Mouse (Mus musculus) brown adipose tissue, adult 24 weeks (tissue): Measurements from ENCODE around the gene Aurkb. TPM values are rescaled to one million over a fixed set of nuclear protein-coding genes. Genes with fewer than 3 reads are reported as not detected.
A peak's percentile ranks its signal among the peaks of the same experiment; 100 is the strongest.
"Not testable (repeated sequence)": the region's sequence is repeated elsewhere in the genome, so short reads cannot be mapped to it uniquely, and the experiment has no call there.

Source experiments
- H3K27ac ChIP-seq: fragments of 200-500 bp; replicated peaks from 2 replicates; pipeline ENCODE4 v1.5.1; 2012; ENCODE audit warnings: low read depth, mild to moderate bottlenecking, low read length
- H3K4me1 ChIP-seq: fragments of 200-500 bp; 2 replicates; pipeline ENCODE4 v1.6.1; 2012; ENCODE audit warnings: low read length, mixed read lengths; ENCODE audit not compliant: control insufficient read depth, insufficient read depth, insufficient read length
- H3K4me3 ChIP-seq: fragments of 200-500 bp; 2 replicates; pipeline ENCODE4 v1.5.1; 2012; ENCODE audit warnings: low read depth, mild to moderate bottlenecking, low read length, moderate library complexity; ENCODE audit not compliant: insufficient read depth
- polyA plus RNA-seq: library from polyadenylated mRNA; stranded (reverse); fragments of >200 nt; gene quantifications from 2 replicates; pipeline ENCODE4 v1.2.4, GENCODE M21; 2012; ENCODE audit not compliant: missing spikeins, insufficient read depth, insufficient read length

Aurkb gene
- polyA plus RNA-seq: 0.79 TPM in 1 of 2 replicates, not detected in the other

GRCm38 (mm10) chr11:69045531-69046394 lies at the start of gene Aurkb:
Aurkb (plus strand) TSS chr11:69045647.
- no peaks in the 10 kb centered on the region; the same call in 1 of the 2 replicates for H3K4me1 ChIP-seq
- peak within 1 kb of the TSS; percentile 61 for H3K4me3 ChIP-seq
- H3K27ac ChIP-seq: no peak within 1 kb of the TSS

GRCm38 (mm10) chr11:68997080-68997479 lies 48.4 kb upstream of the Aurkb start:
- H3K4me3 ChIP-seq: no peak overlapping the region
- H3K4me1 ChIP-seq: no peaks in the 10 kb centered on the region; the same call in 1 of the 2 replicates
- H3K27ac ChIP-seq: no peak overlapping the region

- H3K4me3 ChIP-seq, H3K27ac ChIP-seq, H3K4me1 ChIP-seq: not testable (repeated sequence)
Measured at GRCm38 (mm10) chr11:69002782-69003181, 42.7 kb upstream of the Aurkb start.

- Histone ChIP-seq H3K27ac (no peak overlapping the region), H3K4me3 (no peak overlapping the region), H3K4me1 (no peaks in the 10 kb centered on the region)
Measured at GRCm38 (mm10) chr11:69003592-69003991, 41.9 kb upstream of the Aurkb start.

- no peak overlapping the region for H3K27ac ChIP-seq
- no peak overlapping the region for H3K4me3 ChIP-seq
- H3K4me1 ChIP-seq: no peaks in the 10 kb centered on the region
Measured at GRCm38 (mm10) chr11:69005193-69005592, 40.3 kb upstream of the Aurkb start.

GRCm38 (mm10) chr11:69006575-69006974 lies 38.9 kb upstream of the Aurkb start:
- not testable (repeated sequence) for H3K4me1 ChIP-seq, H3K4me3 ChIP-seq, H3K27ac ChIP-seq

GRCm38 (mm10) chr11:69008182-69009121 lies 37.0 kb upstream of the Aurkb start, which contains the start of gene Pfas:
Pfas (minus strand) TSS chr11:69008460.
- Histone ChIP-seq H3K4me1 (no peaks in the 10 kb centered on the region), H3K27ac (no peak within 1 kb of the TSS), H3K4me3 (peak within 1 kb of the TSS; percentile 96)

GRCm38 (mm10) chr11:69009508-69009907 lies 35.9 kb upstream of the Aurkb start:
- Histone ChIP-seq H3K4me1 (no peaks in the 10 kb centered on the region), H3K27ac (no peak overlapping the region), H3K4me3 (no peak overlapping the region)

- no peak overlapping the region for H3K4me3 ChIP-seq
- H3K27ac ChIP-seq: no peak overlapping the region
- H3K4me1 ChIP-seq: no peaks in the 10 kb centered on the region
Measured at GRCm38 (mm10) chr11:69010400-69011323, 34.8 kb upstream of the Aurkb start.

GRCm38 (mm10) chr11:69011445-69011844 lies 34.0 kb upstream of the Aurkb start:
- not testable (repeated sequence) for H3K27ac ChIP-seq, H3K4me1 ChIP-seq, H3K4me3 ChIP-seq

- Histone ChIP-seq H3K4me3 (peak overlapping the region; percentile 81), H3K4me1 (0 out of 2 replicates have a peak, but pooled peaks cover 3% of the 10 kb centered on the region), H3K27ac (peak overlapping the region; percentile 94)
Measured at GRCm38 (mm10) chr11:69012071-69012601, 33.3 kb upstream of the Aurkb start.

GRCm38 (mm10) chr11:69015644-69016441 lies 29.6 kb upstream of the Aurkb start, which contains the start of gene Ctc1:
Ctc1 (plus strand) TSS chr11:69015911.
- H3K4me1 ChIP-seq: 0 out of 2 replicates have a peak, but pooled peaks cover 3% of the 10 kb centered on the region
- peak within 1 kb of the TSS; percentile 79 for H3K4me3 ChIP-seq
- H3K27ac ChIP-seq: peak within 1 kb of the TSS; percentile 83

GRCm38 (mm10) chr11:69016755-69017154 lies 28.7 kb upstream of the Aurkb start:
- Histone ChIP-seq H3K27ac (no peak overlapping the region), H3K4me3 (peak overlapping the region; percentile 79), H3K4me1 (0 out of 2 replicates have a peak, but pooled peaks cover 3% of the 10 kb centered on the region)
